Mouse (Mus musculus): Measurements from ENCODE around the gene Tspan10. TPM values are rescaled to one million over a fixed set of nuclear protein-coding genes. Genes with fewer than 3 reads are reported as not detected.

Gene Tspan10
- polyA plus RNA-seq, 1 experiment from 2014 or later = 2.1 TPM

GRCm38 (mm10) chr11:120483448-120483934 lies 41.0 kb downstream of the Tspan10 start:
- Histone ChIP-seq H3K9ac (0 out of 2 replicates have a peak overlapping the region, but pooled peaks have one; percentile 69), H3K27ac (replicated peaks) (peak overlapping the region; percentile 88; the same call in 1 of the 2 replicates), H3K9me3 (replicated peaks) (no peaks in the 10 kb centered on the region), H3K36me3 (peaks cover 70% of the 10 kb centered on the region), H3K4me2 (replicated peaks) (peak overlapping the region; percentile 83), H3K27me3 (no peaks in the 10 kb centered on the region), H3K4me1 (peaks cover 22% of the 10 kb centered on the region), H3K4me3 (replicated peaks) (peak overlapping the region; percentile 99)
- 85% methylated on average over 7 of the region's 7 CpGs for WGBS
- no peak for ATAC-seq (ENCODE audit: insufficient number of reproducible peaks, low FRiP score, low TSS enrichment, low read depth)

- H3K4me2 ChIP-seq (replicated peaks) = peak within 1 kb of the TSS; percentile 83
- peak within 1 kb of the TSS; percentile 88 for H3K27ac ChIP-seq (replicated peaks)
- no peaks in the 10 kb centered on the region for H3K27me3 ChIP-seq
- peaks cover 23% of the 10 kb centered on the region for H3K4me1 ChIP-seq
- WGBS = under 1% methylated on average over 60 of the region's 60 CpGs
- peaks cover 67% of the 10 kb centered on the region for H3K36me3 ChIP-seq
- H3K9ac ChIP-seq = peak within 1 kb of the TSS; percentile 91
- H3K9me3 ChIP-seq (replicated peaks) = no peaks in the 10 kb centered on the region
- H3K4me3 ChIP-seq (replicated peaks) = peak within 1 kb of the TSS; percentile 99
- ATAC-seq (ENCODE audit: insufficient number of reproducible peaks, low FRiP score, low TSS enrichment, low read depth) = peak; percentile 94
These were observed 42.0 kb downstream of the Tspan10 start, which contains the start of gene Mrpl12 for GRCm38 (mm10) chr11:120484265-120484981. Gene Mrpl12, plus strand, starts transcription at chr11:120484613.

GRCm38 (mm10) chr11:120485251-120485650 lies 42.8 kb downstream of the Tspan10 start:
- Histone ChIP-seq H3K9ac (peak overlapping the region; percentile 91), H3K4me1 (peaks cover 28% of the 10 kb centered on the region), H3K9me3 (replicated peaks) (no peaks in the 10 kb centered on the region), H3K27me3 (no peaks in the 10 kb centered on the region), H3K27ac (replicated peaks) (peak overlapping the region; percentile 88), H3K4me2 (replicated peaks) (peak overlapping the region; percentile 83), H3K36me3 (peaks cover 60% of the 10 kb centered on the region), H3K4me3 (replicated peaks) (peak overlapping the region; percentile 99)
- 5% methylated on average over 10 of the region's 10 CpGs for WGBS
- ATAC-seq (ENCODE audit: insufficient number of reproducible peaks, low FRiP score, low TSS enrichment, low read depth) = no peak

- H3K4me3 ChIP-seq (replicated peaks) = no peak overlapping the region
- H3K9ac ChIP-seq = no peak overlapping the region
- H3K36me3 ChIP-seq = peaks cover 29% of the 10 kb centered on the region
- 72% methylated on average over 4 of the region's 4 CpGs for WGBS
- H3K9me3 ChIP-seq (replicated peaks) = no peaks in the 10 kb centered on the region
- H3K27ac ChIP-seq (replicated peaks) = no peak overlapping the region
- no peak for ATAC-seq (ENCODE audit: insufficient number of reproducible peaks, low FRiP score, low TSS enrichment, low read depth)
- H3K27me3 ChIP-seq = no peaks in the 10 kb centered on the region
- peaks cover 50% of the 10 kb centered on the region for H3K4me1 ChIP-seq
- H3K4me2 ChIP-seq (replicated peaks) = no peak overlapping the region
These were observed 46.1 kb downstream of the Tspan10 start for GRCm38 (mm10) chr11:120488516-120488915.

- H3K9ac ChIP-seq = no peak overlapping the region
- no peaks in the 10 kb centered on the region for H3K27me3 ChIP-seq
- WGBS = 59% methylated on average over 4 of the region's 4 CpGs
- no peak overlapping the region for H3K4me3 ChIP-seq (replicated peaks)
- ATAC-seq (ENCODE audit: insufficient number of reproducible peaks, low FRiP score, low TSS enrichment, low read depth) = 0 out of 2 replicates have a peak, but pooled peaks have one; percentile 4
- H3K27ac ChIP-seq (replicated peaks) = peak overlapping the region; percentile 8; the same call in 1 of the 2 replicates
- H3K4me1 ChIP-seq = peaks cover 48% of the 10 kb centered on the region
- no peaks in the 10 kb centered on the region for H3K9me3 ChIP-seq (replicated peaks)
- H3K36me3 ChIP-seq = peaks cover 26% of the 10 kb centered on the region
- H3K4me2 ChIP-seq (replicated peaks) = no peak overlapping the region
These were observed 46.8 kb downstream of the Tspan10 start for GRCm38 (mm10) chr11:120489054-120489761.

GRCm38 (mm10) chr11:120490291-120491046 lies 48.0 kb downstream of the Tspan10 start:
- WGBS = 36% methylated on average over 4 of the region's 4 CpGs
- Histone ChIP-seq H3K9ac (no peak overlapping the region), H3K9me3 (replicated peaks) (no peaks in the 10 kb centered on the region), H3K27ac (replicated peaks) (peak overlapping the region; percentile 85), H3K4me3 (replicated peaks) (no peak overlapping the region; the same call in 1 of the 2 replicates), H3K27me3 (no peaks in the 10 kb centered on the region), H3K4me2 (replicated peaks) (peak overlapping the region; percentile 96), H3K4me1 (peaks cover 44% of the 10 kb centered on the region), H3K36me3 (peaks cover 34% of the 10 kb centered on the region)
- ATAC-seq (ENCODE audit: insufficient number of reproducible peaks, low FRiP score, low TSS enrichment, low read depth) = no peak

- under 1% methylated on average over 35 of the region's 35 CpGs for WGBS
- Histone ChIP-seq H3K36me3 (peaks cover 44% of the 10 kb centered on the region), H3K27ac (replicated peaks) (peak within 1 kb of the TSS; percentile 85), H3K4me1 (peaks cover 37% of the 10 kb centered on the region), H3K4me3 (replicated peaks) (peak within 1 kb of the TSS; percentile 95), H3K27me3 (no peaks in the 10 kb centered on the region), H3K4me2 (replicated peaks) (peak within 1 kb of the TSS; percentile 96), H3K9ac (peak within 1 kb of the TSS; percentile 80), H3K9me3 (replicated peaks) (no peaks in the 10 kb centered on the region)
- peak; percentile 86 for ATAC-seq (ENCODE audit: insufficient number of reproducible peaks, low FRiP score, low TSS enrichment, low read depth)
These were observed 49.0 kb downstream of the Tspan10 start, which contains the start of gene Slc25a10 for GRCm38 (mm10) chr11:120491317-120492023. Gene Slc25a10, plus strand, starts transcription at chr11:120491840.

- peak overlapping the region; percentile 80 for H3K9ac ChIP-seq
- WGBS = under 1% methylated on average over 48 of the region's 48 CpGs
- peaks cover 44% of the 10 kb centered on the region for H3K36me3 ChIP-seq
- H3K27me3 ChIP-seq = no peaks in the 10 kb centered on the region
- H3K4me1 ChIP-seq = peaks cover 34% of the 10 kb centered on the region
- H3K9me3 ChIP-seq (replicated peaks) = no peaks in the 10 kb centered on the region
- H3K4me3 ChIP-seq (replicated peaks) = peak overlapping the region; percentile 95
- H3K27ac ChIP-seq (replicated peaks) = peak overlapping the region; percentile 85
- peak overlapping the region; percentile 96 for H3K4me2 ChIP-seq (replicated peaks)
- peak; percentile 54 for ATAC-seq (ENCODE audit: insufficient number of reproducible peaks, low FRiP score, low TSS enrichment, low read depth)
These were observed 49.8 kb downstream of the Tspan10 start for GRCm38 (mm10) chr11:120492024-120492877.

- Histone ChIP-seq H3K36me3 (peaks cover 44% of the 10 kb centered on the region), H3K27me3 (no peaks in the 10 kb centered on the region), H3K27ac (replicated peaks) (peak overlapping the region; percentile 85), H3K4me3 (replicated peaks) (peak overlapping the region; percentile 95), H3K4me1 (peaks cover 34% of the 10 kb centered on the region), H3K4me2 (replicated peaks) (peak overlapping the region; percentile 96), H3K9ac (peak overlapping the region; percentile 80), H3K9me3 (replicated peaks) (no peaks in the 10 kb centered on the region)
- no peak for ATAC-seq (ENCODE audit: insufficient number of reproducible peaks, low FRiP score, low TSS enrichment, low read depth)
- WGBS = 20% methylated on average over 3 of the region's 3 CpGs
These were observed 50.4 kb downstream of the Tspan10 start for GRCm38 (mm10) chr11:120492878-120493203.

GRCm38 (mm10) chr11:120493351-120493750 lies 50.9 kb downstream of the Tspan10 start:
- Histone ChIP-seq H3K4me3 (replicated peaks) (peak overlapping the region; percentile 95), H3K9me3 (replicated peaks) (no peaks in the 10 kb centered on the region), H3K9ac (0 out of 2 replicates have a peak overlapping the region, but pooled peaks have one; percentile 80), H3K27me3 (no peaks in the 10 kb centered on the region), H3K27ac (replicated peaks) (peak overlapping the region; percentile 85; the same call in 1 of the 2 replicates), H3K4me1 (peaks cover 34% of the 10 kb centered on the region), H3K36me3 (peaks cover 44% of the 10 kb centered on the region), H3K4me2 (replicated peaks) (peak overlapping the region; percentile 96)
- no peak for ATAC-seq (ENCODE audit: insufficient number of reproducible peaks, low FRiP score, low TSS enrichment, low read depth)
- WGBS = 41% methylated on average over 3 of the region's 3 CpGs

Data from embryonic facial prominence, embryonic 15.5 days (tissue).